Mouse (Mus musculus) kidney, embryonic 15.5 days (tissue): ENCODE measurements around the gene Gm6525. TPM values are rescaled to one million over a fixed set of nuclear protein-coding genes. Genes with fewer than 3 reads are reported as not detected.

Source experiments
- ATAC-seq: fragments of 200-750 bp; cut with Nextera tagmentation; replicated peaks from 2 replicates; pipeline ENCODE4 v1.8.0; 2017; ENCODE audit warnings: moderate TSS enrichment; ENCODE audit not compliant: low FRiP score
- H3K27ac ChIP-seq: fragments of 300-500 bp; sonication (generic); 2 replicates; pipeline ENCODE4 v1.5.1; 2015; ENCODE audit warnings: mild to moderate bottlenecking, inconsistent platforms
- H3K27me3 ChIP-seq: fragments of 300-500 bp; sonication (generic); 2 replicates; pipeline ENCODE4 v1.6.1; 2015; ENCODE audit warnings: inconsistent platforms
- H3K36me3 ChIP-seq: fragments of 300-500 bp; sonication (generic); 2 replicates; pipeline ENCODE4 v1.6.1; 2015; ENCODE audit warnings: inconsistent platforms
- H3K4me1 ChIP-seq: fragments of 300-500 bp; sonication (generic); 2 replicates; pipeline ENCODE4 v1.6.1; 2015; ENCODE audit warnings: inconsistent platforms
- H3K4me2 ChIP-seq: fragments of 300-500 bp; sonication (generic); 2 replicates; pipeline ENCODE4 v1.6.1; 2015; ENCODE audit warnings: moderate library complexity, mild to moderate bottlenecking, inconsistent platforms
- H3K4me3 ChIP-seq: fragments of 300-500 bp; sonication (generic); replicated peaks from 2 replicates; pipeline ENCODE4 v1.5.1; 2015; ENCODE audit warnings: mild to moderate bottlenecking, inconsistent platforms
- H3K9ac ChIP-seq: fragments of 300-500 bp; sonication (generic); 2 replicates; pipeline ENCODE4 v1.6.1; 2015; ENCODE audit warnings: mild to moderate bottlenecking, inconsistent platforms
- H3K9me3 ChIP-seq: fragments of 300-500 bp; sonication (generic); replicated peaks from 2 replicates; pipeline ENCODE4 v1.6.1; 2016; ENCODE audit warnings: inconsistent platforms
- WGBS: fragments of 180-500 bp; shearing (Covaris S2); methylation state at CpG from one replicate; pipeline ENCODE4 v1.1.7; 2015; ENCODE audit warnings: mixed read lengths; 5-methylcytosine and 5-hydroxymethylcytosine counted together
- polyA plus RNA-seq: library from polyadenylated mRNA; unstranded; fragments of >200 nt; fragmentation: Nextera tagmentation; extraction: Ambion mirVana; gene quantifications from 2 replicates; pipeline ENCODE4 v1.2.1, GENCODE M21; 2015

Gm6525 gene
- polyA plus RNA-seq, 1 experiment from 2014 or later, result 0.51 TPM

GRCm38 (mm10) chr3:84217118-84217960 lies 43.4 kb downstream of the Gm6525 start:
- Histone ChIP-seq H3K4me1 (peaks cover 26% of the 10 kb centered on the region), H3K27me3 (no peaks in the 10 kb centered on the region; the same call in 1 of the 2 replicates), H3K9me3 (no peaks in the 10 kb centered on the region), H3K27ac (no peak overlapping the region), H3K4me2 (no peak overlapping the region), H3K36me3 (no peaks in the 10 kb centered on the region), H3K9ac (no peak overlapping the region), H3K4me3 (no peak overlapping the region)
- 68% methylated on average over 12 of the region's 12 CpGs for WGBS
- no peak for ATAC-seq

GRCm38 (mm10) chr3:84217961-84218351 lies 44.1 kb downstream of the Gm6525 start:
- Histone ChIP-seq H3K4me1 (peaks cover 26% of the 10 kb centered on the region), H3K27ac (no peak overlapping the region), H3K36me3 (no peaks in the 10 kb centered on the region), H3K4me3 (no peak overlapping the region), H3K9me3 (no peaks in the 10 kb centered on the region), H3K9ac (no peak overlapping the region), H3K27me3 (no peaks in the 10 kb centered on the region; the same call in 1 of the 2 replicates), H3K4me2 (no peak overlapping the region)
- WGBS, result 61% methylated on average over 4 of the region's 4 CpGs
- no peak for ATAC-seq

DNA sequence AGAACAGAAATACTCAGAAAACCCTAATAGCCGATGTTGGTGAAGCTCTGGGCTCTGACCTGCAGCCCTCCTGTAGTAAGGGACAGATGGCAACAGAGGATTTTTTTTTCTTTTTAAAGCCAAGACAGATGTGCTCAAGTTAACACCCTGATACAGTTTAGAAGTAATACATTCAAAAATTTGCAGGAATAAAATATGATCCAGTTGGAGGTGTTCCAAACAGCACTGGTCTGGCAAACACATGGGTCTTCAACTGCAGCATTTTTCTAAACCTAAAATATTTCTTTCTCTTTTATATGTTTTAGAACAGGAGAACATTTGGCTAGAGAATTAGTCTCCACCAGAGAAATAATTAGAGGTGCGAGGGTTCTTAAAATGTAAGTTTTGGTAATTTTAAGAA lies 44.6 kb downstream of the Gm6525 start:
- Histone ChIP-seq H3K9ac (no peak overlapping the region), H3K27ac (no peak overlapping the region), H3K4me3 (no peak overlapping the region), H3K36me3 (no peaks in the 10 kb centered on the region), H3K9me3 (no peaks in the 10 kb centered on the region), H3K4me2 (no peak overlapping the region), H3K27me3 (no peaks in the 10 kb centered on the region; the same call in 1 of the 2 replicates), H3K4me1 (peaks cover 26% of the 10 kb centered on the region)
- no peak for ATAC-seq
- WGBS, result 58% methylated on average over 2 of the region's 2 CpGs

DNA sequence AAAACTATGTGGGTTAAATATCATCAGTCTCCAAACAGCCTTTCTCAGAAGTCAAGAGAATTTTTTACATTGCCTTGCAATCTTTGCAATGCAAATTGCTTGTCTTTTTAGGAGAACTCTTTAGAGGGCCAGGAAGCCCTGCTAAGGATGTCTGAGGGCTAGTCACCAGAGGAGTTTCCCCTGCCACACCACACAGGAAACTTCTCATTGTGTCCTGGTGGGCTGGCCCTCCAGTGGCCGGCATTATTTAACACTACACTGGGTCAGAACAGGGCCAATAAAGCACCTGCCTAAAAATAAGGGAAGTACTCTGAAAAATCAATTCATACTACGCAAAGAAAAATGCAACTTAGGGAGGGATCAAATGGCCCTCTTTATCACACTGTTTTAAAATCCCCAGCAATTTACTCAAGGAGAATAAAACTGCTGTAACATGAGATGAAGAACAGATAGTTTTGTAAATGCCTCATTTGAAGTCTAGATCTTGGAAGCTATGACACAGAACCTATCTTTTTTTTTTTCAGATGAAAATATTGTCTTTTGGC lies 45.3 kb downstream of the Gm6525 start:
- no peak for ATAC-seq
- peaks cover 26% of the 10 kb centered on the region for H3K4me1 ChIP-seq
- H3K36me3 ChIP-seq, result no peaks in the 10 kb centered on the region
- no peak overlapping the region; the same call in 1 of the 2 replicates for H3K4me3 ChIP-seq
- H3K4me2 ChIP-seq, result peak overlapping the region; percentile 67; the same call in 1 of the 2 replicates
- 29% methylated on average over 2 of the region's 2 CpGs for WGBS
- no peak overlapping the region for H3K27ac ChIP-seq
- no peaks in the 10 kb centered on the region; the same call in 1 of the 2 replicates for H3K27me3 ChIP-seq
- H3K9me3 ChIP-seq, result no peaks in the 10 kb centered on the region
- H3K9ac ChIP-seq, result no peak overlapping the region

DNA sequence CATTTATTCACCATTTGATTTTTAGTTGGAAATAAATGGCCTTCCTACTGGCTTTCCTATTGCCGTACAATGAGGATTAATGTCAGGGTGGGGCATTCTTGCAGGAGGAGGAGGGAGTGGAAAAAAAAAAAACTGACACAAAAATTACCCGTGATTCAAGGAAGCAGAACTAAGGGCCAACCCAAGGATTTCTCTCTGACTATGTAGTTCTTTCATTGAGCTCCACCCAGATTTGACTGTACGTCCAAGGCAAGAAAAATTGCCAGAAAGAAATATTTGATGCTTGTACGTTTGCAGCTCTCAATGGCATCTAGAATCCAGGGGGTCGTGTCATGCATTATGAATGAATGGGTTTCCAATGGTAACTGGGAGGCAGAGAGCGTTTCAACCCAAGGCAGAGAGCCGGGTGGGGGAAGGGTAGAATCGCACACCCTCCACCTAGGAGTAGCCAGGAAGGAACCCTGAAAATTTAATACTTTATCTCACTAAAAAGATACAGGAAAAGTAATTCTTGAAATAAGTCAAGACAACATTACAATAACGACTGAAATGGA lies 45.9 kb downstream of the Gm6525 start:
- Histone ChIP-seq H3K9me3 (no peaks in the 10 kb centered on the region), H3K4me3 (peak overlapping the region; percentile 49), H3K4me1 (peaks cover 26% of the 10 kb centered on the region), H3K36me3 (no peaks in the 10 kb centered on the region), H3K27me3 (no peaks in the 10 kb centered on the region; the same call in 1 of the 2 replicates), H3K9ac (no peak overlapping the region; the same call in 1 of the 2 replicates), H3K27ac (no peak overlapping the region; the same call in 1 of the 2 replicates), H3K4me2 (peak overlapping the region; percentile 67)
- WGBS, result 9% methylated on average over 9 of the region's 9 CpGs
- 0 out of 2 replicates have a peak, but pooled peaks have one; percentile 40 for ATAC-seq

- Histone ChIP-seq H3K27me3 (no peaks in the 10 kb centered on the region; the same call in 1 of the 2 replicates), H3K27ac (peak overlapping the region; percentile 38), H3K4me3 (peak overlapping the region; percentile 49), H3K9me3 (no peaks in the 10 kb centered on the region), H3K4me2 (peak overlapping the region; percentile 67), H3K4me1 (peaks cover 26% of the 10 kb centered on the region), H3K9ac (peak overlapping the region; percentile 40), H3K36me3 (no peaks in the 10 kb centered on the region)
- 0 out of 2 replicates have a peak, but pooled peaks have one; percentile 5 for ATAC-seq
- WGBS, result under 1% methylated on average over 9 of the region's 9 CpGs
Observed at GRCm38 (mm10) chr3:84220326-84220725, 46.4 kb downstream of the Gm6525 start.

DNA sequence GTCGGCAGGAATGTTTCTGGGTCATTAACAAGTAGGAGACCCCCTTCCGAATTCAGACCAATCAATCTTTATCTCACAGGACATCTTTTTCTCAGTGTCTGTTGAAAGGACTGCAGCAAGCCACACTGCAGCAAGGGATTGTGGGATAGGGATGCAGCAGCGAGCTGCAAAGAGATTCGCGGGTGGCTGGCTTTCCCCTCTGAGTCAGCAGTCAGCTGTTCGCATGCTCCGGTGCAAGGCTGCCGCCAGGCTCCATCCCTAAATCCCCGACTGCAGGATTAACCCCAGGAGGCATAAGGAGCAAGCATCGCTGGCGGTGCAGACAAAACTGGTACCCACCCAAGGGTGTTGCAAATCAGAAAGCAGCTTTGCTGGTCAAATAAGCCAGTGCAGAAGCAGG lies 46.8 kb downstream of the Gm6525 start:
- Histone ChIP-seq H3K27ac (peak overlapping the region; percentile 38; the same call in 1 of the 2 replicates), H3K27me3 (no peaks in the 10 kb centered on the region; the same call in 1 of the 2 replicates), H3K9ac (peak overlapping the region; percentile 40), H3K4me3 (peak overlapping the region; percentile 49), H3K4me2 (peak overlapping the region; percentile 67), H3K9me3 (no peaks in the 10 kb centered on the region), H3K36me3 (no peaks in the 10 kb centered on the region), H3K4me1 (peaks cover 26% of the 10 kb centered on the region)
- peak; percentile 65 for ATAC-seq
- 0% methylated on average over 11 of the region's 11 CpGs for WGBS

Other genes starting within 250 kb of the Gm6525 start
- 35.2 and 37.5 TPM in 2 replicates for gene Tmem131l, start 133.9 kb upstream of the Gm6525 start, polyA plus RNA-seq
- 17.5 and 18.0 TPM in 2 replicates for gene Mnd1, start 18.3 kb upstream of the Gm6525 start, polyA plus RNA-seq
- gene Trim2, start 132.8 kb downstream of the Gm6525 start, polyA plus RNA-seq, result 27.5 and 27.8 TPM in 2 replicates